Mouse (Mus musculus) layer of hippocampus, postnatal 10 days (tissue): ENCODE results near the gene Tbx1. TPM values are rescaled to one million over a fixed set of nuclear protein-coding genes. Genes with fewer than 3 reads are reported as not detected.
A peak's percentile ranks its signal among the peaks of the same experiment; 100 is the strongest.

ENCODE experiments used
- DNase-seq, 2 experiments: peaks; one replicate each; pipeline ENCODE4 v3.0.0; 2021; ENCODE audit warnings: low spot score in 2 of 2
- total RNA-seq, 2 experiments: library from RNA; stranded (reverse); gene quantifications; 2 replicates each; pipeline ENCODE4 v1.2.3; 2021

The Tbx1 gene
- total RNA-seq, 2 experiments from 2014 or later = 1.9 to 2.7 TPM

DNA sequence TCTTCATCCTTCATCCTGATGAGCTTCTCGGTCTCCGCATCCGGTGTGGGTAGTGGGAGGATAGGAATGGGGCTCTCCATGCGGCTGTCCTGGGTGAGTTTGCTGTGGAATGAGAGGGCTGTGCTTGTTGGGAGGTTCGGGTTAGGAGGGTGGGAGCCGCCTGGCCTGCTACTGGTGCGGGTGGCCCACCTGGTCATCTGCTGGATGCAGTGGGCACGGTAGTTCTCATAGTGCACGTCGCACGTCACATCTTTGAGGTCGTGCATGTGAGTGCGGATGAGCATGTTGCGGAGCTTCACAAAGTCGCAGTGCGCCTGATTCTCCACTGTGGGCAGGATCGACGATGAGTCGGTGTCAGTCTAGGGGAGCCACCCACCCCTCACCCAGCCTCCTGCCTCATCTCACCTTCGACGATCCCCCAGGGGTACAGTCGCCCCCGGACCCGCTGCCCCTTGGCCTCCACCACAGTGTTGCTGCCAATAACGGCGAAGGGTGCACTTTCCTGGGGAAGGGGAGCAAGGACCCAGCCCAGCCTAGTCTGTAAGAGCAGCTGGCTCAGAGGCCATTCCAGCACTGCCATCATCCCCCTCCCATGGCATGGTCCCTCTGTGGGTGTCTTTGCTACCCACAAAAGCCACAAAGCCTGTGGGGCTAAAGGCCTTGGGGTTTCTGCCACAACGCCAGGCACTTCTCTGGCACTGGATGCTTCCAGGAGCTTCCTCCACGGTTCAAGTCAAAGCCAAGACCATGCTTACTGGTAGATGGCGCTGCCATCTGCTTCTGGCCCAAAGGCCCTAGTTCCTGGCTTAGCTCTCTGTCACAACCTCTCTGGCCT lies 32.7 kb upstream of the Tbx1 start:
- DNase-seq = peak in 1 of 2 experiments; percentile 20

GRCm38 (mm10) chr16:18622019-18622418 lies 31.5 kb upstream of the Tbx1 start, which contains the start of gene Gp1bb:
Gene Gp1bb, minus strand, starts transcription at chr16:18622403.
- peak; percentile 16 to 38 for DNase-seq

DNA sequence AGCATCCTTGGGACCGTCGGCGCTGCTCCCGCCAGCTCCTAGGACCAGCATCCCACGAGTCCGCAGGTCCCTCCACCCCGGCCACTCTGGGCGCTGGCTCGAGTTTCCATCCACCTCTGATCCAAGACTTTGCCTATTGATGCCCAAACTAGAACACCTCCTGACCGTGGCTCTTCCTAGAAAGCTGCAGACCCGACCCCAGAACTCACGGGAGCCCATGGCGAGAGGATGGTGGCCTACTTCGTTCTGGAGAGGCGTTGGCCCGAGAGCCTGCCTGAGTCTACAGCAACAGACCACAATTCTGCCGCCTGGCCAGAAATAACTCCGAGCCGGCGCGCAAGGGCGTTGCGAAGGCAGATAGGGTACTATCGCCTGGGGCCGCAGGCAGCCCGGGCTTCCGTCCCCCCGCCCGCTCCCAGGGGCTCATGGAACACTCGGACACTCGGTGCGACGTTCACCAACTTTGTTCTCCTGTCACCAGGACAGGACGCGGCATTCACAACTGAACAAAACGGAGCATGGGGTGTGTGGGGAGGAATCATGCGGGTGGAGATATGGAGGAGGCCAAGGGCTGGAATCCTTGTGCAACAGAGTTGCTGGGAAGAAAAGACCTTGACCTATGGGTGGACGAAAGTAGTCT lies 31.0 kb upstream of the Tbx1 start:
- peak; percentile 48 to 56 for DNase-seq

DNA sequence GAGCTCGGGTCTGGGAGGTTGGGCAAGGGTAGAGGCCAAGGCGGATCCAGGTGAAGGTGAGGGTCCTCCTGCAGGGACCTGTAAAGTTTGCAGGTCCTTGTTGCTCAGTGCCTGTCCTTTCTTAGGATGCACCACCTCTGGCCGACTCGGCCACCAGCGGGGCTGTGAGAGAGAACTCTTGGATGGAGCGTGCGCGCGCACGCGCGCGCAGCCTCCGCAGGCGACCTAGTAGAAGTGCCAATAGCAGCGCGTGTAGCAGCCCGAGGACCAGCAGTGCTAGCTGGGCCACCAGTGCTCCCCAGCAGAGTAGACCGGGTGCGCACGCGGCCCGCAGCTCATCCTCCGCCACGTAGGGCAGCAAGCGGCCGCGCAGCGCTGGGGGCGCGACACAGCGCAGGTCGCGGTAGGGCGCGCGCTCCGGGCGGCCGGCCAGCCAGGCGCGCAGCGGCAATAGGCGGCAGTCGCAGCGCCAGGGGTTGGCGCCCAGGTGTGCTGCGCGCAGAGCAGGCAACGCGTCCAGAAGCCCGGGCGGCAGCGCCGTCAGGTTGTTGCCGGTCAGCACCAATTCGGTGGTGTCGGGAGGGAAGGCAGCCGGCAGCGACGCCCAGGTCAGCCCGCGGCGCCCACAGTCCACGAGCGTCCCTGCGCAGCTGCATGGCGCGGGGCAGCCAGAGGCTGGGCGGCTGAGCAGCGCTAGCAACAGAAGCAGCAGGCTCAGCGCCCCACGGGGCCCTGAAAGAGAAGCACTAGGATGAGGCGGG lies 30.3 kb upstream of the Tbx1 start:
- peak; percentile 53 to 65 for DNase-seq

DNA sequence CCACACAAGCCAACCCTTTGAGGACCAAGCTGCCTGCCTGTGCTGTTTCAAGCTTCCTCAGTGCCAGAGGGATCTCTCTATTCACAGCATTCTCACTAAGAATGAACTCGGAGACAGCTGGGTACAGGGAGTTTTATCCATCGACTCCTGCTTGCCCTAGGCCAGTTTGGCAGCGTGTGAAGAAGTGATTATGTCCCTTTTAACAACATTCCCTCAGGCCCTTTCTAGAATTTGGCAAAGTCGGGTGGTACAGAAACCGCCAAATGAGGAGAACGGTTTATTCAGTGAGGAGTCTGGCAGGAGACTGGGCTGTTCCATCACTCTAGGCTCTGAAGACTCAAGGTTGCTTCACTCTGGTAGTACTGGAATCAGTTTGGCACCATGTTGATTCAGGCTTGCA lies 29.7 kb upstream of the Tbx1 start:
- no peak for DNase-seq

DNA sequence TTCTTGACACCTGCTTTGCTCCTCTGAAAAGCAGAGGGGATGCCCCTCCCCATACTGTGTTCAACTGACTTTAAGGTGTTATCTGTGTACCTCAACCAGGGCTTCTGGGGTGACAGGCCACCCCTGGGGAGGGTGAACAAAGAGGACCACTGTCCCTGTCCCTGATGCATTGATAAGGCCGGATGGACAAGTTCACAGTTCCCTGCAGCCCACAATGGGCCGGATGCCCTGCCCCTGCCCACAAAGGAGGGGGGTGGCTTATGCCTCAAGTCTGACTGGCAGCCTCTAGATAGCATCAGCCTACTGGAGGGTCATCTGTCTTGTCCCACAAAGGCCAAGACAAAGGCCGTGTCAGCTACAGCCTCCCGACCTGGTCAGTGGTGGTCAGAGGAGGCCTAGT lies 28.6 kb upstream of the Tbx1 start:
- DNase-seq = no peak

DNA sequence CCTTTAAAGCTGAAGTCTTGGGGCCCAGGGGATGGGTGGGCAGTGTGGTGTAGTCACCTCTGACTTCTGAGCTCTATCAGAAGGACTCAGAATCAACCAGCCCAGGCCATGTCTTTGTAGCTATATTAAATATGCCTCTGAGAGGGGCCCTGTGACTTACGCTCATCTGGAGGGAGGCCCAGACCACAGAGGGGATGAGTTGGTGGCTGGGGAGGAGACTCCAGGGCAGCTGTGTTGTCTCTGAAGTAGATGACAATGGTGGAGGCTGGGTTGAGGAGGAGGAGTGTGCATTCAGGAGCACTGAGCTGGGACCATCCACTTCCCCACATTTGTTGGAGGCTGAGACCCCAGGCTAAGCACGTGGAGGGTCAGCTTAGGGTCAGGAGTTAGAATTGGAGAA lies 27.8 kb upstream of the Tbx1 start:
- peak in 1 of 2 experiments; percentile 14 for DNase-seq

DNA sequence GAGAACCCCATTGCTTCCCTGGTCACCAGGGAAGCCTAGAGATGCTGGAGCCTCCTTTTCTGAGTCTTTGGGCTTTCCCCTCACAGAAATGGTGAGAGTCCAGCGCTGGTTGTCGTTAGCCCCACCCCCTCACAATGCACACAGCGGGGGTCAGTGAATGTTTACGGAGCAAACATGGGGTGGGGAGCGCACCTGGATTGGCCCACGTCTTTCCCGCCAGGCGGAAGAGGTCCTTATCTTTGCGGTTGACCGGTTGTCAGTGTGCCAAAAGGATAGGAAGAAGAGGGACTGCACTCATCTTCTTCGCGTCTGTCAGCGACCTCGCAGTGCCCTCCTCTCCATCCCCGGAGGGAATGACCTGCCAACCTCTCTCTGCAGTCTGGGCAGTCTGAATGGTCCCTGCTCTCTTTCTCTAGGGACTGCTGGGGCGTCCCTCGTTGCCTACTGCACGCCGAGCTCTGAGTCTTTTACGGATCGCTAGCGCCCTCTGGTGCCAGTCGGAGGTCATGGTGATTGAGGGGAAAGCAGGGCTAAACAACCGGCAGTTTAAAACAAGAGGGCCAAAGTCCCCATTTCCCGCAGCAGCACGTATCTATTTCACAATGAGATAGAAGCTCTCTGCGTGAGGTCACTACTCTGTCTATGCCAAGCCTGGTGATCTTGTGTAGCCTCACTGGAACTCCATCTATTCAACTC lies 27.0 kb upstream of the Tbx1 start:
- DNase-seq = peak; percentile 97

DNA sequence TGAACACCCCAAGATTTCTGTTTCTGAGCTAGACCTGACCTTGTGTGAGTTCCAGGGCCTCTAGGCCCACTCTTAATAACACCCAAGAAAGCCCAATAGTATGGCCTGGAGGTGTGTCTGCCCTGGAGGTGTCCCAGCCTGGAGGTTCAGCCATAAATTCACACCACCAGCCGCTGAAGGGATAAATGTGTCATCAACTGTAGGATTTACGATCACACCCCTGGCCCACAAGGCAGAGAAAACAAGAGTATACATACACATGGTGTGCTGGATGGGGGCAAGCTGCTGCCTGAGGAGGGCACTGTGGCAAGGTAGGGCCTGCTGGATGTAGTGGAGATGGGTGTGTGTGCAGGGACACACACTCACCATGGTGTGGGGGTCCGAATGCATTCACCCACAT lies 22.8 kb upstream of the Tbx1 start:
- DNase-seq = no peak

GRCm38 (mm10) chr16:18611752-18612151 lies 21.3 kb upstream of the Tbx1 start:
- DNase-seq = no peak

DNA sequence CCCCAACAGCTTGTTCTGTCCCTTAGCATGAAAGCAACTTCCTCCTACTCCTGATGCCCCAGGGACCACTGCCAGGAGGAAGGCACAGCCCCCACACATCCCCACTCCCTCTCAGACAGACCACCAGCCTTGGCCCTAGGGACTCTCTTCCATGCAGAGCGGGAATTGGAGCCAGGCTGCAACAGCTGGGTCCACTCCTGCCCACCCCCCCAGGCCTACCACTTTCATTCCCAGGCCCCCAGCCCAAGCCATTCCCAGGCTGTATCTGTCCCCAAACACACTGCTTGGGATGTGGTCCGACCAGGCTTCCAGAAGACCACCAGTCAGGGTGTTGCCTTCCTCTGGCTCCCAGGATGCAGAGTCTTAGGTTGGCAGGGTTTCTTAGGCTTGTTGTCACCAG lies 18.6 kb upstream of the Tbx1 start:
- DNase-seq = no peak

- peak in 1 of 2 experiments; percentile 40 for DNase-seq
Observed at GRCm38 (mm10) chr16:18608226-18608625, 17.8 kb upstream of the Tbx1 start.

DNA sequence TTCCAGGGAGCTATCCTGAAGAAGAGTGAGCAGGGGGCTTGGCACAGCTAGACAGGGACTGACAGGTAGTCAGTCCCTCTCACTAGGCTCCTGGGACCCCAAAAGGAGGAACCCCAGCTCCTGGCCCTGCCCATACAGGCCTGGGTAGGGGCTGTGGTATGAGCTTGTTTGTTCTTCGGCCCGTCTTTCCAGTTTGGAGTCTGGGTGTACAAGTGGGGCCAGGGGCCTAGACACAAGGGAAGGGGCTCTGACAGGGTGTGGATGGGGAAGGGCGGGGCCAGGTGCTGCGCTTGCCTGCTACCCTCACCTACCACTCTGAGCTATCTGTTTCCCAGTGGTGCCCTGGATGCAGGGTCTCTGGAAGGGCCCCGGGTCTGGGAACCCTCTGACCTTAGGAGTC lies 15.2 kb upstream of the Tbx1 start:
- DNase-seq = no peak

- no peak for DNase-seq
Observed at GRCm38 (mm10) chr16:18604267-18604701, 13.8 kb upstream of the Tbx1 start.

DNA sequence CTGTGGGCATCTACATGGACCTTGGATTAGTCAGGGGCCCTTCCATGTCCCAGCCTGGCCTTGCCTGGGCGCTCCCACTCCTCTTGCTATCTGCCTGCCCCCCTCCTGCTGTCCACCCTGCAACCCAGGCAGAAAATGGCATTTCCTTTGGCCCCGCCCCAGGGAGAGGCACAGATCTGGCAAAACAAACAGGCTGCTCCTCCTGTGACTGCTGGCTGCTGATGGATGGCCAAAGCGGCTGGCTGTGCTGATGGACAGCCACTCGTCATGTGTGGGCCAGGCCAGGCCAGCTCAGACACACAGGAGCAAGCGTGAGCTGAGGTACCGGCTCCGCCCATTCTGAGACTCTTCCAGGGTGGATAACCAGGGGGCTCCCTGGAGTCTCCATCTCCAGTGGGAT lies 11.0 kb upstream of the Tbx1 start:
- no peak for DNase-seq

DNA sequence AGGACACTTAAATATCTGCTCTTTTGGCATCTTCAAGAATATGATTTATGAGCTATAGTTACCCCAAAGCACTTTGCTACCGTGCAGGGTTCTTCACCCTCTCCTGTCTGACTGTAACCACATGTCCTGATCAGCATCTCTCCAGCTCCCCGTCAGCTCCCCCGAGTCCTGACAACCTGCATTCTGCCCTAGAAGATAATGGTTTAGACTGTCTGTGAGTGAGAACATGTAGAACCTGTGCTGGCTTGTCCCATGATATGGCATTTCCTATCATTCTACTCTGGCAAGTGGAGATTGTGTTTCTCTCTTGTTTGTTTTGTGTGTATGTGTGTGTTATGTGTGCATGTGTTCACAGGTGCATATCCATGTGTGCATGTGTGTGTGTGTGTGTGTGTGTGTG lies 7.5 kb upstream of the Tbx1 start:
- DNase-seq = no peak

GRCm38 (mm10) chr16:18596255-18596654 lies 5.8 kb upstream of the Tbx1 start:
- no peak for DNase-seq

DNA sequence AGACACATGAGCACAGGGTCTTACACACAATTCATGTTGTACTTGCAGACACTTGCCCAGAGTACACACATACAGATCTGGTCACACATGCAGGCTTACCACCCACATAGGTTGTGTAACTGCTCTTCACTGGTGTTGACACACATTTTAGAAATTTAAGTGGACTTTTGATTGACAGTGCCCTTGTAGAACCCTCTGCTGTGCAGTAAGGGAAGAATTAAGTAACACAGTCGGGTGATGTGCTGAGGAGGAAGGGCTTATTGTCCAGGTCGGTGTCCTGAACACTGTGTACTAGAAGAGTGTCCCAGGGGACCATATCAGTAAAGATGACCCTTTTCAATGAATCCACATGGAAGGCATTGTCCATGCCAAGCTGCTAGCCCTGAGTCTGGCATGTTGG lies 3.5 kb upstream of the Tbx1 start:
- no peak for DNase-seq

DNA sequence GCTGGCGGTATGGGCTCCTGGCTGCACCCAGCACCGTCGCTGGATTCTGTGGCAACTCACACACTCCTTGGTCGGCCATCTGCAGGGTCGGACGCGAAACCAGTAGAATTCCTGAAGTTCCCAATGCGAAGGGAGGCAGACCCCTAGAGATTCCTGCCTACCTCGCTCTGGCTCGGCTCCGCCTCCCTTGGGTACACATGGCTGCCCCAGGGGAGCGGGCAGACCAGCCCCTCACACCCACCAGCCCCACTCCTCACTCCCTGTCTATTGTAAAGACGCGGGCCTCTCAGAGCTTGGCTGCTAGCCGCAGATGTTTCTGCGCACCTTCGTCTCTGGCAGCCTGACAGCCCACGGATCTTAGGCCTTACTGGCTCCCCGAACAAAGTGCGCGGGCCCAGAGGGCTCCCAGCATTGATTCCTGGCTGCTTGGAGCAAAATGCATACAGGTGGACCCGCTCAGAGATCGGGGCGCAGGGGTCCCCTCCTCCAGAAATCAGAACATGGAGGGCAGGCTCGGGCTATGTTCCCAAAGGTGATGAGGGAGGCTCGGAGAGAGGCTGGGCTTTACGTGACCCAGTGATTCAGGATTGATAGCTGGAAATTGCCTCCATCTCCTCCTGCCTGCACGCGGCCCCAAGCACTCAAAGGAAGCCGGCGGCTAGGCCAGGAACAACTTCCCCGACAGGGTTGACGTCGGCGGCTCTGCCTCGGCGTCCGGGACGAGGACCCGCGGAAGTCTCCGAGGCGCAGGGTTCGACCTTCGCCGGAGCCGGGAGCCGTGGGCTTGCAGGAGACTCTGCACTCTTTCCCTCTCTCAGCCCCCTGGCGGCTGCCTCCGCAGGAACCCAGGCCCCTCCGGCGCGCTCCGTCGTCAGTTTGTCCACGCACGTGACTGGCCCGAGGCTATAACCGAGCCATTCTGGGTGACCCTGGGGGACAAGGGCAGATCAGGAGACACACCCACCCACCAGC lies 862 bp upstream of the Tbx1 start:
- DNase-seq = no peak

DNA sequence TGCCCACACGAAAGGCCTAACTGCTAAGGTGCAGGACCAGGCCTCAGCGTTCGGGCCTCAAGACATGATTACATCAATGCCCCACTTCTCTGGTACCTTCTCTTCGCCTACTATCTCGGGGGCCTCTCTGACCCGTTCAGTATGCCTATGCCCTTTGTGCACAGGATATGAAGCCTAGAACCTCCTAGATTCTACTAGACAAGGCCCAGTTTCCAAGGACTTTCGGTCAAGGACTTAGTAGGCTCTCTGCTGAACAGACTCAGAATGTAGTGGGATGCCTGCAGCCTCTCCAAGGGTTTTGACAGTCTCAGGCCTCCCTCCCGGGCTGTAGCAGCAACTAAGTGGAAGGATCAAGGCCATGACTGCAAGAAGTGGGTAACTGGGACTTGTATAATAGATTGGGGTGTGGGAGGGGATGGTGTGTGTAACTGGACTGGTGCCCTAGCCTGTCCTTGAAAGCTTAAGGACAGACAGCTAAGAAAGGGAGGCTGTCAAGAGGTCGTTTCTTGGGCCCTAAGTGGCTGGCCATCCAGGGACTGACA lies 1.3 kb downstream of the Tbx1 start:
- DNase-seq = no peak
